Mouse (Mus musculus) MEL (cell line): ENCODE measurements around the gene Kif26b.

ENCODE experiments used
- CHD2 ChIP-seq: IDR thresholded peaks from 2 replicates; pipeline ENCODE4 v1.6.1; 2011; ENCODE audit warnings: low read length, improper control_type of control experiment
- CTCF ChIP-seq, 3 experiments: IDR thresholded peaks in 2 of 3; conservative IDR thresholded peaks in 1 of 3; 2 replicates each; pipeline ENCODE4 v1.5.1; 2011 to 2012; ENCODE audit warnings: low read length in 3 of 3, low read depth in 2 of 3, mild to moderate bottlenecking in 2 of 3, improper control_type of control experiment in 1 of 3, inconsistent platforms in 1 of 3, mixed read lengths in 1 of 3, moderate library complexity in 1 of 3; ENCODE audit not compliant: control insufficient read depth in 1 of 3, insufficient read depth in 1 of 3, poor library complexity in 1 of 3, severe bottlenecking in 1 of 3

DNA sequence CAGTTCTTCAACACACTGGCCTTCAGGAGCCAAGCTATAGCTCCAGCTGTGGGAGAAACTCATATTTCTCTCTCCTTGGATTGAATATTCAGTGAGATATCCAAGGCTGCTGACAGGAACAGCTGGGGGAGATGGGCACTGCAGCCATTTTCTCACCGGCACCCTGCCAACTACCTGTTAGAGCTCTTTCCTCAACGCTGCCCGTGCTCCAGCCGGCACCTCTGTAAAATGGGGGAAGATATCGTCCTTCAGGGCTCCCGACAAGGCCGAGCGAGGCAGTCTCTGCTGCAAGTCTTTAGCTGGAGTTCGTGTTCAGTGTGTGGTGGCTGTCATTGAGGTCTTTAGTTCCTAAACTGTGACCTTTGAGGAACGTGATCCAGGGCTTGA lies 24.0 kb downstream of the Kif26b start:
- TF ChIP-seq CHD2 (no peak), CTCF (IDR thresholded peaks at IDR 0.05 in 2 of 3, conservative IDR thresholded peaks at IDR 0.05 in 1 of 3; ENCODE audit: control insufficient read depth in 1 of 3, insufficient read depth in 1 of 3, low read depth in 2 of 3, low read length in 3 of 3, poor library complexity in 1 of 3, severe bottlenecking in 1 of 3) (no peak)
